Mouse (Mus musculus) thymus, postnatal 10 days (tissue): ENCODE measurements around the gene Spib.

ENCODE experiments used
- DNase-seq, 2 experiments: peaks; one replicate each; pipeline ENCODE4 v3.0.0; 2021; ENCODE audit warnings: low spot score in 2 of 2

Gene Spib

GRCm38 (mm10) chr7:44531946-44532732 lies at the start of gene Spib:
TSS of gene Spib (minus strand) at chr7:44532071.
- DNase-seq = no peak

- no peak for DNase-seq
Observed at GRCm38 (mm10) chr7:44581637-44582036, 49.8 kb upstream of the Spib start.

GRCm38 (mm10) chr7:44576333-44576844 lies 44.5 kb upstream of the Spib start:
- no peak for DNase-seq

GRCm38 (mm10) chr7:44572956-44573484 lies 41.1 kb upstream of the Spib start:
- no peak for DNase-seq

- DNase-seq = no peak
Observed at GRCm38 (mm10) chr7:44572213-44572701, 40.4 kb upstream of the Spib start, which contains the start of gene Napsa. TSS of gene Napsa (plus strand) at chr7:44572380.

- DNase-seq = no peak
Observed at GRCm38 (mm10) chr7:44571811-44572210, 39.9 kb upstream of the Spib start.

GRCm38 (mm10) chr7:44570989-44571388 lies 39.1 kb upstream of the Spib start:
- no peak for DNase-seq

GRCm38 (mm10) chr7:44568803-44569202 lies 36.9 kb upstream of the Spib start:
- no peak for DNase-seq

GRCm38 (mm10) chr7:44565414-44565813 lies 33.5 kb upstream of the Spib start:
- DNase-seq = no peak

GRCm38 (mm10) chr7:44564486-44564885 lies 32.6 kb upstream of the Spib start:
- no peak for DNase-seq

- no peak for DNase-seq
Observed at GRCm38 (mm10) chr7:44563284-44563683, 31.4 kb upstream of the Spib start.

GRCm38 (mm10) chr7:44560435-44561400 lies 28.8 kb upstream of the Spib start:
- peak; percentile 68 to 83 for DNase-seq

- DNase-seq = no peak
Observed at GRCm38 (mm10) chr7:44557629-44558028, 25.8 kb upstream of the Spib start.

- peak; percentile 95 to 97 for DNase-seq
Observed at GRCm38 (mm10) chr7:44553826-44554225, 22.0 kb upstream of the Spib start, which contains the start of gene Nr1h2. TSS of gene Nr1h2 (minus strand) at chr7:44553951.

- DNase-seq = peak; percentile 76 to 82
Observed at GRCm38 (mm10) chr7:44553196-44553764, 21.4 kb upstream of the Spib start.

GRCm38 (mm10) chr7:44552141-44552908 lies 20.5 kb upstream of the Spib start:
- DNase-seq = no peak

- no peak for DNase-seq
Observed at GRCm38 (mm10) chr7:44551731-44552130, 19.9 kb upstream of the Spib start.

- DNase-seq = no peak
Observed at GRCm38 (mm10) chr7:44551301-44551700, 19.4 kb upstream of the Spib start.

- DNase-seq = no peak
Observed at GRCm38 (mm10) chr7:44550409-44550678, 18.5 kb upstream of the Spib start.

GRCm38 (mm10) chr7:44549621-44550408 lies 17.9 kb upstream of the Spib start:
- no peak for DNase-seq
